Mouse (Mus musculus) lung, postnatal 0 days (tissue): ENCODE measurements at regions not wholly inside any gene's neighbourhood (a gene's known extent, or its start where the extent isn't known, plus 50 kb on each side); places are given as distances from the start of the nearest gene placed in this dataset.

Source experiments
- CTCF ChIP-seq: IDR thresholded peaks from 2 replicates; pipeline ENCODE4 v1.5.1; 2016; ENCODE audit warnings: antibody characterized with exemption, mild to moderate bottlenecking
- EP300 ChIP-seq: IDR thresholded peaks from 2 replicates; pipeline ENCODE4 v1.6.1; 2016; ENCODE audit warnings: antibody characterized with exemption, mild to moderate bottlenecking, control low read depth

DNA sequence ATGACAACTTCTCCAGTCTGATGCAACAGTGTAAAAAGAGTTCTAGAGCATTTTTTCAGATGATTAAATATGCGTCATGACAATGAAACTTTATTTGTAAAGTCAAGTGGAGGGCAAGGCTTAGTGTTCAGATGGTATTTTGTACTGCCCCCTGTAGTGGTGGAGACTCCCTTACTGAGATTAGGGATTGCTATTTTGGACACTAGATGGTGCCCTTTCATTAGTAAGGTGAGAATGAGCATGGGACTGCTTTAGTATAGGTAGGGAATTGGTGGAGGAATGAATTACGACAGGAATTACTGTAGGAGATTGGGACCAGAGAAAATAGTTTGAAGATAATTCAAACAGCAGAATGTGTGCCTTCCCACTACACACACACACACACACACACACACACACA is 361.1 kb upstream of the Chd6 start:
- TF ChIP-seq EP300 (no peak), CTCF (peak; percentile 77)
